Mouse (Mus musculus): ENCODE data around the gene Arfgef3. TPM values are rescaled to one million over a fixed set of nuclear protein-coding genes. Genes with fewer than 3 reads are reported as not detected.

Arfgef3 gene
- polyA plus RNA-seq, 1 experiment from 2014 or later: 0.56 TPM

DNA sequence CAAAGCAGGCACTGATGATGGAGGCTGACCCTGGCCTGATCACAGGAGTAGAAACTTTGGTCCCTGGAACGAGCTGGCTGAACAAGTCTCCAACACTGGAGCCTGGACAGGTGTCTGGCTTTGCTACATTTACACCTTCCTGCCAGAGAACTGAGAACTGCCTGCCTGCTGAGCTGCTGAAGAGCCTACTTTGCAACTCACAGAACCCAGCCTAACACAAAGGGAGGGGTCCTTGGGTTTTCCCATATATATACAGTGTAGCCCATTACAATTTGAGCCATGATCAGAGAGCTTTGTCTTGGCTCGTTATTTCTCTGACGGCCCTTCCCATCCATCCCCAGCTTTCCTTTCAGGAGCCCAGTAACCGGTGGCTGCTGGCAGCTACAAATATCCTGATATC lies 6.3 kb upstream of the Arfgef3 start:
- peaks cover 2% of the 10 kb centered on the region; the same call in 1 of the 2 replicates for H3K27me3 ChIP-seq (ENCODE audit: control insufficient read depth, insufficient read depth, low read length)
- no peaks in the 10 kb centered on the region for H3K4me1 ChIP-seq (ENCODE audit: control insufficient read depth, insufficient read depth, low read length)
- WGBS (ENCODE audit: insufficient replicate concordance): 68% methylated on average over 4 of the region's 4 CpGs
- no peaks in the 10 kb centered on the region for H3K9me3 ChIP-seq (replicated peaks; ENCODE audit: control insufficient read depth, low read length)
- H3K4me2 ChIP-seq: no peak overlapping the region
- no peak for ATAC-seq (replicated peaks; ENCODE audit: insufficient number of reproducible peaks, low FRiP score, low TSS enrichment)
- no peak overlapping the region for H3K27ac ChIP-seq (ENCODE audit: low read depth, low read length)
- H3K9ac ChIP-seq (ENCODE audit: low read depth, low read length): no peak overlapping the region
- no peaks in the 10 kb centered on the region for H3K36me3 ChIP-seq (ENCODE audit: control insufficient read depth, insufficient read depth, low read length)
- no peak overlapping the region for H3K4me3 ChIP-seq (ENCODE audit: low read depth, low read length)

DNA sequence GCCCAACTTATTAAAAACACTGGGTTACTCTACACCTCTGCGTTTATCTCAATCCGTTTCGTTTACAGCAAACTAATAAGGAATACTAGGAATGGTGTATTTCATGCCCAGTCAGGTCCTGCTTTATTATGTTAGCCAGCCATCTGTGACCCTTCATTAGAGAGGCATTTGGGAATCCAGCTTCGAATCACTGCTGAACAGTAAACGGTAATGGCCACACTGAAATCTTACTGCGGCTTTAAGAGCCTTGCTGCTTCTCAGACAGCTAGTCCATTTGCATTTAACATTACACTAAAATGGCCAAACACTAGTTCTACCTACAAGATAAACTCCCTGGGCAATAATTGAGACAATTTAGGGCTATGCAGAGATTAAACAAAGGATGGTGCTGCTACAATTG lies 1.7 kb downstream of the Arfgef3 start:
- no peaks in the 10 kb centered on the region for H3K9me3 ChIP-seq (replicated peaks; ENCODE audit: control insufficient read depth, low read length)
- H3K27me3 ChIP-seq (ENCODE audit: control insufficient read depth, insufficient read depth, low read length): peaks cover 16% of the 10 kb centered on the region
- H3K27ac ChIP-seq (ENCODE audit: low read depth, low read length): no peak overlapping the region
- ATAC-seq (replicated peaks; ENCODE audit: insufficient number of reproducible peaks, low FRiP score, low TSS enrichment): no peak
- no peaks in the 10 kb centered on the region for H3K36me3 ChIP-seq (ENCODE audit: control insufficient read depth, insufficient read depth, low read length)
- H3K4me3 ChIP-seq (ENCODE audit: low read depth, low read length): no peak overlapping the region
- H3K4me1 ChIP-seq (ENCODE audit: control insufficient read depth, insufficient read depth, low read length): no peaks in the 10 kb centered on the region
- 82% methylated on average over 6 of the region's 6 CpGs for WGBS (ENCODE audit: insufficient replicate concordance)
- H3K4me2 ChIP-seq: no peak overlapping the region
- no peak overlapping the region for H3K9ac ChIP-seq (ENCODE audit: low read depth, low read length)

DNA sequence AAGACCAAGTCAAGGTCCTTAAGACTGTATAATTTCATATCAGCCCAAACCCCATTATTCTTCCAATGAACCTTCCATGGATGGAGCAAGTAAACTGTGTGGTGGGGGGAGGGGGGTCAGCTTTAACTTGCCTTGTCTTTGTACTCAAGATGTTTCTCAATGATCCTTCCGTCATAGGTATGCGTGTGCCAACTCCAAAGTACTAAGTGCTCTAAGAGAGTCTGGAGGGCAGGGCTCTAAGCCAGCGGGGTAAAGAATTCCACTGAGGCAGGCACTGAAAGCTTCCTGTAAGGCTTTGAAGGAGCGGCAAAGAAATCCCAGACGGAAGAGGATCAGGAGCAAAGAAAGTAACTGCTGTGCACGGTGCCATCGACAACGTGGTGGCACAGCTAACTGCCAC lies 2.7 kb downstream of the Arfgef3 start:
- Histone ChIP-seq H3K9ac (ENCODE audit: low read depth, low read length) (no peak overlapping the region), H3K9me3 (replicated peaks; ENCODE audit: control insufficient read depth, low read length) (no peaks in the 10 kb centered on the region), H3K4me2 (no peak overlapping the region), H3K4me3 (ENCODE audit: low read depth, low read length) (no peak overlapping the region), H3K36me3 (ENCODE audit: control insufficient read depth, insufficient read depth, low read length) (no peaks in the 10 kb centered on the region), H3K27ac (ENCODE audit: low read depth, low read length) (no peak overlapping the region), H3K4me1 (ENCODE audit: control insufficient read depth, insufficient read depth, low read length) (no peaks in the 10 kb centered on the region), H3K27me3 (ENCODE audit: control insufficient read depth, insufficient read depth, low read length) (peaks cover 16% of the 10 kb centered on the region)
- ATAC-seq (replicated peaks; ENCODE audit: insufficient number of reproducible peaks, low FRiP score, low TSS enrichment): no peak
- 77% methylated on average over 8 of the region's 8 CpGs for WGBS (ENCODE audit: insufficient replicate concordance)

DNA sequence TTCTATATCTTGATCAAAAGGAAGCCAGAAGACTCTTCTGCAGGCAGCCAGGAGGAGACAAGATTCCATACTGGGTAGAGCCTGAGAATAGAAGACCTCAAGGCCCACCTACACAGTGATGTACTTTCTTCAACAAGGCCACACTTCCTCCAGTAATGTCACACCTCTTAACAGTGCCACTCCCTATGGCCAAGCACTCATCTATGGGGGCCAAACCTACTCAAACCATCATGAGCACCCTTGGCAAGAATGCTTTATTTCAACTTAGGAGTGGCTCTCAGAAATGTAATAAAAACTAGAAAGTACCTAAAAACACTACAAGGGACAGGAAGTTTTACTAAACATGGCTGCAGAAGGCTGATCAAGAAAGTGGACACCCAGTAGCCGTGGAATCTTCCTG lies 15.2 kb downstream of the Arfgef3 start:
- Histone ChIP-seq H3K36me3 (ENCODE audit: control insufficient read depth, insufficient read depth, low read length) (no peaks in the 10 kb centered on the region), H3K4me2 (no peak overlapping the region), H3K4me1 (ENCODE audit: control insufficient read depth, insufficient read depth, low read length) (no peaks in the 10 kb centered on the region), H3K27me3 (ENCODE audit: control insufficient read depth, insufficient read depth, low read length) (no peaks in the 10 kb centered on the region), H3K9me3 (replicated peaks; ENCODE audit: control insufficient read depth, low read length) (no peaks in the 10 kb centered on the region), H3K4me3 (ENCODE audit: low read depth, low read length) (no peak overlapping the region), H3K27ac (ENCODE audit: low read depth, low read length) (no peak overlapping the region), H3K9ac (ENCODE audit: low read depth, low read length) (no peak overlapping the region)
- ATAC-seq (replicated peaks; ENCODE audit: insufficient number of reproducible peaks, low FRiP score, low TSS enrichment): no peak
- WGBS (ENCODE audit: insufficient replicate concordance): 80% methylated on average over 1 of the region's 1 CpGs

DNA sequence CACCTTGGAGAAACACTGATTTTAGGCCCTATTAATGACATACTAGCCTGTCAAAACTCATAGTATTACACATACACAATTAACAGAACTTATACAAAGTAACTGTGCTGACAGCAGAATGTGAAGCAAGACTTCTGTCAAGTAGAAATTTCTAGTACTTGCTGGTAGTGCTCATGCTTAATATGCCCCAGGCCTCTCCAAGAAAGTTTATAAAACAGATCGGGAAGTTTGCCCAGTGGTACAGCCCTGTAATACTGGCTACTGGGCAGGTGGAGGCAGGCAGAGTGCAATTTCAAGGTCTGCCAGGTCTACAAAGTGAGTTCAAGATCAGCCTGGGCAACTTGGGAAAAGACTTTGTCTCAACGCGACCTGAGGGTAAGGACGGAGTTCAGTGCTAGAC lies 32.3 kb downstream of the Arfgef3 start:
- Histone ChIP-seq H3K4me1 (ENCODE audit: control insufficient read depth, insufficient read depth, low read length) (no peaks in the 10 kb centered on the region), H3K36me3 (ENCODE audit: control insufficient read depth, insufficient read depth, low read length) (no peaks in the 10 kb centered on the region), H3K4me3 (ENCODE audit: low read depth, low read length) (no peak overlapping the region), H3K27me3 (ENCODE audit: control insufficient read depth, insufficient read depth, low read length) (no peaks in the 10 kb centered on the region), H3K27ac (ENCODE audit: low read depth, low read length) (no peak overlapping the region), H3K9me3 (replicated peaks; ENCODE audit: control insufficient read depth, low read length) (no peaks in the 10 kb centered on the region), H3K4me2 (no peak overlapping the region), H3K9ac (ENCODE audit: low read depth, low read length) (no peak overlapping the region)
- no peak for ATAC-seq (replicated peaks; ENCODE audit: insufficient number of reproducible peaks, low FRiP score, low TSS enrichment)
- WGBS (ENCODE audit: insufficient replicate concordance): 90% methylated on average over 4 of the region's 4 CpGs

DNA sequence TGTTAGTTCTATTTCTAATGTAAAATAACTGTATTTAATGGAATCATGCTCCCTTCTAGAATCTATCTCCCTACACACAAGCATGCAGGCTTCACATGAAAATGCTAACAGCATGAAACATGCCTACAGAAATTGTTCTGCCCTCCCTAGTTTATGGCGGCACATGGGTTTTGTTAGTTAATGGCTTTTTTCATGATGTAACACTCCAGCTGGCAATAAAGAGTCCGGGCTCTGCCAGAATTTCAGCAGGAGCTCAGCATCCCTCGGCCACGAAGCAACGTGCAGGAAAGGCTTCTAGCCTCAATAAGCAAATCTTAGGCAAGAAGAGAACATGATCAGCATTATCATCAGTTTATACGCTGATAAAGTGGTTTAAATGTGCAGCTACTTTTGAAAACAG lies 32.8 kb downstream of the Arfgef3 start:
- no peaks in the 10 kb centered on the region for H3K4me1 ChIP-seq (ENCODE audit: control insufficient read depth, insufficient read depth, low read length)
- no peak overlapping the region for H3K4me3 ChIP-seq (ENCODE audit: low read depth, low read length)
- H3K9me3 ChIP-seq (replicated peaks; ENCODE audit: control insufficient read depth, low read length): no peaks in the 10 kb centered on the region
- no peak overlapping the region for H3K27ac ChIP-seq (ENCODE audit: low read depth, low read length)
- no peak for ATAC-seq (replicated peaks; ENCODE audit: insufficient number of reproducible peaks, low FRiP score, low TSS enrichment)
- H3K36me3 ChIP-seq (ENCODE audit: control insufficient read depth, insufficient read depth, low read length): no peaks in the 10 kb centered on the region
- H3K4me2 ChIP-seq: no peak overlapping the region
- H3K9ac ChIP-seq (ENCODE audit: low read depth, low read length): no peak overlapping the region
- WGBS (ENCODE audit: insufficient replicate concordance): 80% methylated on average over 6 of the region's 6 CpGs
- no peaks in the 10 kb centered on the region for H3K27me3 ChIP-seq (ENCODE audit: control insufficient read depth, insufficient read depth, low read length)

DNA sequence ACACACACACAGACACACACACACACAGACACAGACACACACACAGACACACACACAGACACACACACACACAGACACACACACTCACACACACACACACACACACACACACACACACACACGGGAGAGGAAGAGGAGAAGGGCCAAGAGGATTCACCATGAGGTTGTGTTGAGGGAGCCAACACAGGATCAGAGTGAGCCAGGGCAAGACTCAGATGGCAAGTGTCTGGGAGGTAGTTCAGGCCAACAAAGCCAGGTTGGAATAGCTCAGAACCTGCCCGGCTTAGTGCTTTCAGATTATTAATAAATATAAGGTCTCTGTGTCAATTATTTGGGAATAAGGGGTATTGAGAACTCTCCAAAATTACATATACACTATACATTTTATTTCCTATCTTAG lies 33.9 kb downstream of the Arfgef3 start:
- WGBS (ENCODE audit: insufficient replicate concordance): 82% methylated on average over 2 of the region's 2 CpGs
- H3K36me3 ChIP-seq (ENCODE audit: control insufficient read depth, insufficient read depth, low read length): no peaks in the 10 kb centered on the region

DNA sequence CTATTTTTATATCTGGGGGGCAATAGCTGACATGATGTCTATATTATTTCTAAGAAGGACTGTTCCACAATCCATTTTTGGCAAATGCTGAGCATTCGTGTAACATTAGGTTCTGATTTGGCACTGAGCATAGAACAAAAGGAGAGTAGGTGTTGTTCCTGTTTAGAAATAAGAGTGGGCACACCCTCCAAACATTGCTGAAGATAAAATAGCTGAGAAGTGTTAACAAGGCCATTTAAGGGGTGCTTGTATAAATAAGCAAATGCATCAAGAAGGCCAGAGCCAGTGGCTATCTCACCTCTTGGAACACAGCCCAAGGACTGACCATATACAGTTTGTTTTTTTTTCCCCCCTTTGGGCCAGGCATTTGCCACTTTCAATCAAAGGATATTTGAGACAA lies 35.1 kb downstream of the Arfgef3 start:
- H3K4me1 ChIP-seq (ENCODE audit: control insufficient read depth, insufficient read depth, low read length): no peaks in the 10 kb centered on the region
- no peaks in the 10 kb centered on the region for H3K27me3 ChIP-seq (ENCODE audit: control insufficient read depth, insufficient read depth, low read length)
- no peaks in the 10 kb centered on the region for H3K36me3 ChIP-seq (ENCODE audit: control insufficient read depth, insufficient read depth, low read length)
- no peak overlapping the region for H3K27ac ChIP-seq (ENCODE audit: low read depth, low read length)
- H3K9me3 ChIP-seq (replicated peaks; ENCODE audit: control insufficient read depth, low read length): no peaks in the 10 kb centered on the region
- no peak overlapping the region for H3K9ac ChIP-seq (ENCODE audit: low read depth, low read length)
- no peak overlapping the region for H3K4me3 ChIP-seq (ENCODE audit: low read depth, low read length)
- 58% methylated on average over 1 of the region's 1 CpGs for WGBS (ENCODE audit: insufficient replicate concordance)
- no peak overlapping the region for H3K4me2 ChIP-seq
- no peak for ATAC-seq (replicated peaks; ENCODE audit: insufficient number of reproducible peaks, low FRiP score, low TSS enrichment)

More for the DNA sequence above, 33.9 kb downstream of the Arfgef3 start:
- Histone ChIP-seq H3K4me2 (no peak overlapping the region), H3K9me3 (replicated peaks; ENCODE audit: control insufficient read depth, low read length) (no peaks in the 10 kb centered on the region), H3K27me3 (ENCODE audit: control insufficient read depth, insufficient read depth, low read length) (no peaks in the 10 kb centered on the region), H3K27ac (ENCODE audit: low read depth, low read length) (no peak overlapping the region), H3K9ac (ENCODE audit: low read depth, low read length) (no peak overlapping the region), H3K4me1 (ENCODE audit: control insufficient read depth, insufficient read depth, low read length) (no peaks in the 10 kb centered on the region), H3K4me3 (ENCODE audit: low read depth, low read length) (no peak overlapping the region)
- no peak for ATAC-seq (replicated peaks; ENCODE audit: insufficient number of reproducible peaks, low FRiP score, low TSS enrichment)

DNA sequence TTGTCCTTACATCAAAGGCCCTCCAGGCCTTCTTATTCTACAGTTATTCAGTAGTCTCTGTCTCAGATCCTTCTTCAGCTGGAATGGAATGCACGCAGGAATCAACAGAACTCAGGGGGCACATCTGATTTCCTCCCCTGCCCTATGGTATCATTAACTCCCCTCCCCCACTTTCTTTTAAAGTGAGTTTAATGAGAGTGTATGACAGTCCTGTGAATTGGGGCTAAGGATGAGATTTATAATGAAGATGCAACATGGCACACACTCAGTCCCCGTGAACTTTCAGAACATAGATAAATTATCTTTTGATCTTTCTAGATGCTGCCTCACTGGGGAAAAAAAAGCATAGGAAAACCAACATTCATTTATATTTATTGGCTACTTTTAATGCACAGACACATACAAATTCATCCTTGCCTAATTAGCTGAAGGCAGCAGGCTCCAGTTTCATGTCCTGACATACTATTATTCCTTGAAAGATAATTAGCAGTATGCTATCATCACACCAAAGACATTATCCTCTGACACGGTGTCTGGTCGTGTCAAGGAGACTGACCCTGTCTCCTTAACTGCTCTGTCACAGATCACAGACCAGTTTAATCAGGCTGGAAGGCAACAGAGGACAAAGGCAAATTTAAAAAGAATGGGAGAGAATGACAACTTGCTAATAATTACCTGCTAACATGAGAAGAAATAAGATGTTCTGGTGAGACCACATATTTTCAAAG lies 39.2 kb downstream of the Arfgef3 start:
- no peak for ATAC-seq (replicated peaks; ENCODE audit: insufficient number of reproducible peaks, low FRiP score, low TSS enrichment)
- H3K9ac ChIP-seq (ENCODE audit: low read depth, low read length): no peak overlapping the region
- WGBS (ENCODE audit: insufficient replicate concordance): 70% methylated on average over 4 of the region's 4 CpGs
- no peaks in the 10 kb centered on the region for H3K27me3 ChIP-seq (ENCODE audit: control insufficient read depth, insufficient read depth, low read length)
- no peaks in the 10 kb centered on the region for H3K9me3 ChIP-seq (replicated peaks; ENCODE audit: control insufficient read depth, low read length)
- no peak overlapping the region for H3K4me3 ChIP-seq (ENCODE audit: low read depth, low read length)
- H3K36me3 ChIP-seq (ENCODE audit: control insufficient read depth, insufficient read depth, low read length): no peaks in the 10 kb centered on the region
- no peaks in the 10 kb centered on the region for H3K4me1 ChIP-seq (ENCODE audit: control insufficient read depth, insufficient read depth, low read length)
- H3K27ac ChIP-seq (ENCODE audit: low read depth, low read length): no peak overlapping the region
- H3K4me2 ChIP-seq: no peak overlapping the region
